Mouse (Mus musculus) myocyte (in vitro differentiated cells): ENCODE data around the gene Ctcf. TPM values are rescaled to one million over a fixed set of nuclear protein-coding genes. Genes with fewer than 3 reads are reported as not detected.

Experiments
- H3K27me3 ChIP-seq: one replicate; pipeline ENCODE4 v1.6.1; 2011; ENCODE audit not compliant: control insufficient read depth, insufficient read depth, insufficient read length
- H3K36me3 ChIP-seq: one replicate; pipeline ENCODE4 v1.6.1; 2011; ENCODE audit not compliant: control insufficient read depth, insufficient read depth
- H3K4me2 ChIP-seq: one replicate; pipeline ENCODE4 v1.6.1; 2011; ENCODE audit warnings: low read depth, control low read depth
- H3K4me3 ChIP-seq: one replicate; pipeline ENCODE4 v1.5.1; 2011; ENCODE audit warnings: mild to moderate bottlenecking, control low read depth, moderate library complexity
- H3K79me2 ChIP-seq: one replicate; pipeline ENCODE4 v1.6.1; 2011; ENCODE audit not compliant: control insufficient read depth, insufficient read depth
- H3ac ChIP-seq: one replicate; pipeline ENCODE4 v1.6.1; 2011; ENCODE audit not compliant: control insufficient read depth, insufficient read length
- CEBPB ChIP-seq: IDR thresholded peaks from 2 replicates; pipeline ENCODE4 v1.6.1; 2011; ENCODE audit warnings: mild to moderate bottlenecking, moderate library complexity; ENCODE audit not compliant: poor library complexity, insufficient read depth, severe bottlenecking
- E2F4 ChIP-seq: IDR thresholded peaks from one replicate; pipeline ENCODE4 v1.6.1; 2011; ENCODE audit warnings: mild to moderate bottlenecking, control low read depth, moderate library complexity; ENCODE audit not compliant: insufficient read depth
- MAX ChIP-seq: IDR thresholded peaks from one replicate; pipeline ENCODE4 v1.6.1; 2011; ENCODE audit warnings: low read depth, mild to moderate bottlenecking, control low read depth
- MYOD1 ChIP-seq, 3 experiments: IDR thresholded peaks; one replicate each; pipeline ENCODE4 v1.6.1; 2011; ENCODE audit warnings: control low read depth in 2 of 3, low read depth in 2 of 3, mild to moderate bottlenecking in 2 of 3, moderate library complexity in 1 of 3; ENCODE audit not compliant: insufficient read length in 2 of 3, control insufficient read depth in 1 of 3
- MYOG ChIP-seq, 3 experiments: IDR thresholded peaks; one replicate each; pipeline ENCODE4 v1.6.1; 2011; ENCODE audit warnings: control low read depth in 2 of 3, low read depth in 2 of 3, mild to moderate bottlenecking in 2 of 3; ENCODE audit not compliant: insufficient read length in 2 of 3, control insufficient read depth in 1 of 3, insufficient read depth in 1 of 3
- POLR2A ChIP-seq: IDR thresholded peaks from one replicate; pipeline ENCODE4 v1.6.1; 2011; ENCODE audit warnings: low read depth, mild to moderate bottlenecking, control low read depth, moderate library complexity; ENCODE audit not compliant: insufficient read length
- POLR2AphosphoS2 ChIP-seq: IDR thresholded peaks from one replicate; pipeline ENCODE4 v1.6.1; 2011; ENCODE audit warnings: low read depth, control low read depth; ENCODE audit not compliant: insufficient read length
- REST ChIP-seq: IDR thresholded peaks from one replicate; pipeline ENCODE4 v1.6.1; 2011; ENCODE audit warnings: mild to moderate bottlenecking, control low read depth, moderate library complexity; ENCODE audit not compliant: insufficient read depth, insufficient read length
- SRF ChIP-seq: IDR thresholded peaks from one replicate; pipeline ENCODE4 v1.6.1; 2011; ENCODE audit warnings: low read depth; ENCODE audit not compliant: control insufficient read depth, insufficient read length
- TCF12 ChIP-seq: IDR thresholded peaks from one replicate; pipeline ENCODE4 v1.6.1; 2011; ENCODE audit warnings: mild to moderate bottlenecking, control low read depth; ENCODE audit not compliant: poor library complexity, insufficient read depth, severe bottlenecking
- TCF3 ChIP-seq: IDR thresholded peaks from one replicate; pipeline ENCODE4 v1.6.1; 2011; ENCODE audit warnings: low read depth, control low read depth; ENCODE audit not compliant: insufficient read length
- USF1 ChIP-seq: IDR thresholded peaks from one replicate; pipeline ENCODE4 v1.6.1; 2011; ENCODE audit warnings: low read depth, mild to moderate bottlenecking, control low read depth, moderate library complexity
- polyA plus RNA-seq: library from polyadenylated mRNA; unstranded; fragments of >200 nt; fragmentation: generic; extraction: Trizol; gene quantifications from one replicate; pipeline ENCODE4 v1.2.1, GENCODE M21; 2012; ENCODE audit warnings: missing spikeins

Ctcf gene
- polyA plus RNA-seq, 1 experiment: 17.6 TPM

DNA sequence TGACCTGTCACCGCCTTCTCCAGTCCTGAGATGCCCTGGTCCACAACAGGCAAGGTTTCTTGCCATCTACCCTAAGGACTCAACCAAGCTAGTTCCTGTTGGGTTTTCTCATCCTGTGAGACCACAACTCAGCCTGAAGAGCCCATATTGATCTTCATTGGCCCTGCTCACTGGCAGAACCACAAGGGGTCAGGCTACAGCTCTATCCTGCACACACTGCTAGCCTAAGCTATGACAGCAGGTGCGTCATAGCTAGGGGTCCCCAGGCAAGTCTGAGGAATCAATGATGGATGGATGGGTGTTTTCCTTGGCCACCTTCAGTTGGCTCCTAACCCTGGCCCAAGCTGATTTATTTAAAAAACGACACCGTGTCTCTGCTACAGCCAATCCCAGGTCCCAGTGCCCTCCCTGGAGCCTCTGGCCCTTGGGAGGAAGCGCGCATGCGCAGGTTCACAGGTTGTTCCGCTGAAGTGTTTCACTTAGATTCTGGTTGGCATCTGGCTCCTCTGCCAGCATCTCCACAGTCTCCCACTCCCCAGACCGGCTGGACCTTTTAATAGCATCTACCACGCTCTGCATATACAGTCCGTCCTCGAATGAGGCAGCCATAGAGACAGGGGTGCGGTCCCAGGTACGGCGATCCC is 80.1 kb downstream of the Ctcf start:
- no peaks in the 10 kb centered on the region for H3K79me2 ChIP-seq
- no peak overlapping the region for H3K4me3 ChIP-seq
- no peak overlapping the region for H3K4me2 ChIP-seq
- no peaks in the 10 kb centered on the region for H3K36me3 ChIP-seq
- no peak for TF ChIP-seq TCF3
- no peak for TF ChIP-seq E2F4
- TF ChIP-seq USF1: no peak
- TF ChIP-seq CEBPB: no peak
- TF ChIP-seq SRF: no peak
- TF ChIP-seq REST: no peak
- TF ChIP-seq MAX: no peak
- no peak overlapping the region for H3ac ChIP-seq
- no peaks in the 10 kb centered on the region for H3K27me3 ChIP-seq

DNA sequence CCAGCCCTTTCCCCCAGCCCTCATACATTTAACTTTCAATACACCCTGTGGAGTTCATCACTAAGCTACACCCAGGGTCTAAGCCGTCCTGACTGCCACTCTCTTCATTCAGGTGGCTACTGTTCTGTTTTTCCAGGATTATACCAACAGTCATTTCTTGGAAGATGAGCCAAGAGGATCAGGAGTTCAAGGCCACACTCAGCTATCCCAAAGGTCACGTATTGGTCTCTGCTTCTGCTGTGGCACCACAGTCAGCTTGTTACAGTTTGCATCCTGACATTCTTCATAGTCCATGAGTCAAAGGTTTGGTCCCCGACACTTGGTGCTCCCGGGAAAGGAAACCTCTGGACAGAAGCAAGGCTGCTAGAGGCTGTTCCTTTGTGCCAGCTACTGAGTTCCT is 83.3 kb downstream of the Ctcf start:
- Histone ChIP-seq H3ac (no peak overlapping the region), H3K4me3 (no peak overlapping the region), H3K36me3 (no peaks in the 10 kb centered on the region), H3K27me3 (no peaks in the 10 kb centered on the region), H3K79me2 (no peaks in the 10 kb centered on the region), H3K4me2 (no peak overlapping the region)
- no peak for TF ChIP-seq MAX
- no peak for TF ChIP-seq USF1
- no peak for TF ChIP-seq MYOD1 (IDR thresholded peaks at IDR 0.05; ENCODE audit: control insufficient read depth in 1 of 3, insufficient read length in 2 of 3, low read depth in 2 of 3)

DNA sequence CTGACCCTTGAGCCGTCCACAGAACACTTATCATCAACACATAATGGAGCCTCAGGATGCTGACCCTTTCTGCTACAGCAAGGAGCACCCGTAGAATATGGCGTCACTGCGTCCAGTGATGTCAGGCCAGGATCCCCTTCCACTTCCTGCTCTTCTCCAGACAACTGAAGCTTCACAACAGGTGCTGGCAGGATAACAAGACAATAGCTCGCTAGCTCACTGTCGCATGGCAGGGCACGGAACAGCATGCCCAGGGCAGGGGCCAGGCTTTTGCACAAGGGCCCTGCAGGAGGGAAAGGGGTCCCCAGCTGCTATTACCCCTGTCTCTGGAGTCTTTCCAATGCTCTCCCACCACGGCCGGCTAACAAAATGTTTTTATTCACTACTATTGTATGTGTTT is 86.5 kb downstream of the Ctcf start:
- Histone ChIP-seq H3K27me3 (no peaks in the 10 kb centered on the region), H3K4me2 (no peak overlapping the region), H3K4me3 (no peak overlapping the region), H3K36me3 (no peaks in the 10 kb centered on the region), H3K79me2 (no peaks in the 10 kb centered on the region), H3ac (no peak overlapping the region)
- TF ChIP-seq USF1: no peak
- no peak for TF ChIP-seq POLR2AphosphoS2
- no peak for TF ChIP-seq MYOD1 (IDR thresholded peaks at IDR 0.05; ENCODE audit: control insufficient read depth in 1 of 3, insufficient read length in 2 of 3, low read depth in 2 of 3)
- no peak for TF ChIP-seq CEBPB
- no peak for TF ChIP-seq MAX
- TF ChIP-seq SRF: no peak
- TF ChIP-seq TCF12: no peak
- TF ChIP-seq REST: no peak
- no peak for TF ChIP-seq MYOG (IDR thresholded peaks at IDR 0.05; ENCODE audit: control insufficient read depth in 1 of 3, insufficient read depth in 1 of 3, insufficient read length in 2 of 3, low read depth in 2 of 3)
- TF ChIP-seq POLR2A: no peak
- TF ChIP-seq TCF3: no peak
- TF ChIP-seq E2F4: no peak

DNA sequence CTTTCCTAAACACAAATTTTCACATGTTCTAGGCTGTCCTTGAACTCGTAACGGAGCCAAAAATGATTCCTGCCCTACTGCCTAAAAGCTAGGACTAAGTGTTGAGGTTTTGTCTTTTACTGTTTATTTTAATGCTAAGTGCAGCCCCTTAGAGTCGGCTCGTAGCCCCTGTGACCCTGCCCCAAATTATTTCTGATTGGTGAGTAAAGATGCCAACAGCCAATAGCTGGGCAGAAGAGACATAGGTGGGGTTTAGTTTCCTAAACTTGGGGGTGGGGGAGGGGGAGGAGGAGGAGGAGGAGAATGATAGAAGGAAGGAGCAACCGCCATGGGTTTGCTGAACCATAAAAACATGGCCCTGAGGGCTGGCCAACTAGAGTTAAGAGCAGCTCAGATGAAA is 89.4 kb downstream of the Ctcf start:
- Histone ChIP-seq H3K4me3 (no peak overlapping the region), H3K79me2 (no peaks in the 10 kb centered on the region), H3K27me3 (no peaks in the 10 kb centered on the region), H3K36me3 (no peaks in the 10 kb centered on the region), H3ac (no peak overlapping the region), H3K4me2 (no peak overlapping the region)
- TF ChIP-seq SRF (no peak), MYOG (IDR thresholded peaks at IDR 0.05; ENCODE audit: control insufficient read depth in 1 of 3, insufficient read depth in 1 of 3, insufficient read length in 2 of 3, low read depth in 2 of 3) (no peak), USF1 (no peak), CEBPB (no peak), MYOD1 (IDR thresholded peaks at IDR 0.05; ENCODE audit: control insufficient read depth in 1 of 3, insufficient read length in 2 of 3, low read depth in 2 of 3) (no peak), TCF3 (no peak), TCF12 (no peak), E2F4 (no peak), REST (no peak), POLR2AphosphoS2 (no peak)

DNA sequence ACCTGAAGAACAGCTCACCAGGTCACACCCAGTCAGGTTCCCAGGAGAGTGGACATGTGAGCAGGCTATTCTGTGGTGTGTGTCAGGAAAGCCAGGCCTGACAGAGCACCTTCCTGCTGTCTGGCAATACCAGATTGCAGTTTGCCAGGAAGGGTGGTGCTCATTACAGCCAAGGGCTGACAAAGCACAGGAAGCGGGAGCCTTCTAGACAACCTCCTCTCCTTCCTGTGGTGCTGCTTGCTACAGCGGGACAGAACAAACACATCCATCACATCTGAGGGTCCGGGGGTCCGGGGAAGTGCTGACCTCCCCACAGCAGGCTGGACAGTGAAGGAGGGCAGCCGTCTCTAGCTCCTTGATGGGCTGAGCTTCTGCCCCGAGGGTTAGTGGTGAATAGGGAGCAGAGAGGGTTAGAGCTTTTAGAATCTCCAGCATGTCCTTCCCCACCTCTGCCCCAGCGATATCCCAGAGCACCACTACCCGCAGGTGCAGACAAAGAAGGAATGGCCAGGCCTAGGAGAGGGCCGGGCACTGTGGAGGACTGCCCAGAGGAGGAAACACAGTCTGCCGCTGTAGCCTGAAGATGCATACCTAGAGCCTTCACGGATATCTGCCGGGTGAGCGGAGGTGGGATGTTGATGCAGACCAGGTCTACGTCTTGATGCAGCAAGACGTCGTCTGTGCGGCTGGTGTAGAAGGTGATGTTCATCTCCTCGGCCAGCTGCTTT is 91.2 kb downstream of the Ctcf start:
- Histone ChIP-seq H3K27me3 (no peaks in the 10 kb centered on the region), H3K79me2 (no peaks in the 10 kb centered on the region), H3K4me3 (no peak overlapping the region)

More for the DNA sequence above, 91.2 kb downstream of the Ctcf start:
- no peak for TF ChIP-seq TCF12
- TF ChIP-seq SRF: no peak
- no peak for TF ChIP-seq MYOD1 (IDR thresholded peaks at IDR 0.05; ENCODE audit: control insufficient read depth in 1 of 3, insufficient read length in 2 of 3, low read depth in 2 of 3)
- Histone ChIP-seq H3ac (no peak overlapping the region), H3K4me2 (no peak overlapping the region), H3K36me3 (no peaks in the 10 kb centered on the region)
